In the genomic region with DNA sequence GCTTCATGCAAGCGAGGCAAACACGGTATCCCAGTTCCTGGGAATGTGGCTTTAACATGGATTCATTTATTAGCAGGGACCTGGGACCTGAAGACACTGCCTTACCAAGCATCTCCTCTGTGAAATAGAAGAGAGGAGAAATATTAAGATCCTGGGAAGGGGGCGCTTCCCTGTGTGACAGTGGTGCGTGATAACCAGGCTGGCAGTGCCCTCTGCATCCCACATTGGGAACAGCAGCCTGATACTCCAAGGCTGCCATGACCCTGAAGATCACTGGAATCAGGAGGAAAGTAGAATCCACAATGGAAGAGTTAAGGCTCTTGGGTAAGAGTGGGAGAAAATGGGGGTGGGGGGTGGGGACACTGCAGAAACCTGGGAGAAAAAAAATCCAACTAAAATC, we compare ENCODE assay signal across 14 mouse cellular contexts. TPM values are rescaled to one million over a fixed set of nuclear protein-coding genes. Genes with fewer than 3 reads are reported as not detected.
DNase-seq lines count a peak whose midpoint lies in the region; ATAC-seq and TF ChIP-seq lines count a peak whose summit lies in the region.
"Had no signal": no experiment of that assay in that cellular context is flagged by ENCODE, and none has a peak within 500 bp of the region (broad histone marks: within the 10 kb centered on the region; RNA-seq: fewer than 3 reads in every experiment).

No protein-coding gene starts in this region.

- H3K9ac ChIP-seq in midbrain, postnatal 0 days (replicated peaks; ENCODE audit: low read length, poor library complexity, severe bottlenecking) = no peak overlapping the region
- H3K9ac ChIP-seq in midbrain, embryonic 13.5 days (replicated peaks) = no peak overlapping the region
- H3K9ac ChIP-seq: liver, embryonic 13.5 days had no signal

- ATAC-seq in cerebellum, adult (ENCODE audit: insufficient number of reproducible peaks, low FRiP score, low TSS enrichment) = no peak
- 0 out of 2 replicates have a peak, but pooled peaks have one; percentile 31 for ATAC-seq in midbrain, postnatal 0 days (ENCODE audit: low FRiP score)
- no peak for ATAC-seq in midbrain, embryonic 13.5 days

- DNase-seq in cerebellum, postnatal 10 days = peak; percentile 65
- no peak for DNase-seq in kidney, adult 2 months
- DNase-seq in kidney, adult 9 months = no peak
- DNase-seq in midbrain, postnatal 0 days (ENCODE audit: low spot score) = peak; percentile 76
- DNase-seq in retina, postnatal 1 day = peak; percentile 64
- DNase-seq in right cerebral cortex, postnatal 36 days (ENCODE audit: low spot score in 2 of 2) = no peak
- DNase-seq: B cell, adult 2 months; heart, postnatal 10 days; kidney, postnatal 14 days; liver, embryonic 13.5 days had no signal

- H3K4me3 ChIP-seq in kidney, adult 2 months (ENCODE audit: insufficient read depth, low read depth, low read length) = no peak overlapping the region
- no peak overlapping the region for H3K4me3 ChIP-seq in midbrain, postnatal 0 days (ENCODE audit: low read depth, low read length)
- H3K4me3 ChIP-seq in midbrain, embryonic 13.5 days (replicated peaks) = no peak overlapping the region
- H3K4me3 ChIP-seq: liver, embryonic 13.5 days had no signal

- peak; percentile 52; the same call in 1 of the 2 replicates for TF ChIP-seq CTCF in kidney, adult 2 months (conservative IDR thresholded peaks at IDR 0.05; ENCODE audit: insufficient read depth, insufficient read length, low read depth, low read length)
- TF ChIP-seq CTCF in midbrain, postnatal 0 days (IDR thresholded peaks at IDR 0.05) = peak; percentile 87

- H3K9me3 ChIP-seq in midbrain, postnatal 0 days (ENCODE audit: low read length) = no peaks in the 10 kb centered on the region
- H3K9me3 ChIP-seq in midbrain, embryonic 13.5 days = no peaks in the 10 kb centered on the region

- 0 out of 2 replicates have a peak, but pooled peaks cover 3% of the 10 kb centered on the region for H3K4me1 ChIP-seq in kidney, adult 2 months (ENCODE audit: control insufficient read depth, insufficient read depth, low read length)
- H3K4me1 ChIP-seq in midbrain, postnatal 0 days (ENCODE audit: insufficient read depth, low read length) = no peaks in the 10 kb centered on the region; the same call in 1 of the 2 replicates
- H3K4me1 ChIP-seq in midbrain, embryonic 13.5 days (replicated peaks) = peaks cover 30% of the 10 kb centered on the region

- WGBS in kidney, adult 2 months = 34% methylated on average over 4 of the region's 4 CpGs
- WGBS in midbrain, postnatal 0 days = 39% methylated on average over 4 of the region's 4 CpGs
- WGBS in midbrain, embryonic 13.5 days = 43% methylated on average over 4 of the region's 4 CpGs

- H3K4me2 ChIP-seq in midbrain, postnatal 0 days (ENCODE audit: low read depth, low read length, poor library complexity, severe bottlenecking) = no peak overlapping the region
- H3K4me2 ChIP-seq in midbrain, embryonic 13.5 days (replicated peaks) = no peak overlapping the region
- H3K4me2 ChIP-seq: liver, embryonic 13.5 days had no signal

- no peak overlapping the region for H3K27ac ChIP-seq in kidney, adult 2 months (ENCODE audit: insufficient read depth, low read depth, low read length)
- no peak overlapping the region for H3K27ac ChIP-seq in midbrain, postnatal 0 days (ENCODE audit: low read depth, low read length)
- H3K27ac ChIP-seq in midbrain, embryonic 13.5 days = no peak overlapping the region
- H3K27ac ChIP-seq: liver, embryonic 13.5 days had no signal

- no peak for TF ChIP-seq POLR2A in kidney, adult 2 months (IDR thresholded peaks at IDR 0.05; ENCODE audit: low read depth, low read length)

- H3K27me3 ChIP-seq in kidney, adult 2 months (replicated peaks; ENCODE audit: control insufficient read depth, insufficient read depth, low read length) = peaks cover 12% of the 10 kb centered on the region
- peaks cover 49% of the 10 kb centered on the region for H3K27me3 ChIP-seq in midbrain, postnatal 0 days (ENCODE audit: insufficient read depth, low read length)
- peaks cover 95% of the 10 kb centered on the region for H3K27me3 ChIP-seq in midbrain, embryonic 13.5 days

- H3K36me3 ChIP-seq in kidney, adult 2 months (ENCODE audit: control insufficient read depth, insufficient read depth, low read length) = no peaks in the 10 kb centered on the region
- H3K36me3 ChIP-seq in midbrain, postnatal 0 days (ENCODE audit: insufficient read depth, low read length) = no peaks in the 10 kb centered on the region
- no peaks in the 10 kb centered on the region for H3K36me3 ChIP-seq in midbrain, embryonic 13.5 days
- H3K36me3 ChIP-seq: liver, embryonic 13.5 days had no signal

RNA-seq across cellular contexts. Expression of a gene that starts 1.7 kb away (rescaled TPM):
- polyA plus RNA-seq in kidney, adult 2 months (2012; rRNA removed) = 0.04 TPM in 1 of 2 replicates, not detected in the other
- total RNA-seq in midbrain, postnatal 0 days (2014; rRNA removed) = 0.33 TPM in 2 replicates
- 0.81 and 1.1 TPM in 2 replicates for polyA plus RNA-seq in midbrain, postnatal 0 days (2015; fragmentation: Nextera tagmentation; extraction: Ambion mirVana)
- 4.0 and 8.6 TPM in 2 replicates for polyA plus RNA-seq in midbrain, embryonic 13.5 days (2015; fragmentation: Nextera tagmentation; extraction: Ambion mirVana)
- total RNA-seq: gastrocnemius, adult 8-10 months; heart, postnatal 10 days had no signal
- polyA plus RNA-seq: liver, embryonic 13.5 days had no signal

RNA-seq across cellular contexts. Expression of a gene that starts 10.0 kb away (rescaled TPM):
- polyA plus RNA-seq in kidney, adult 2 months (2012; rRNA removed) = 0.22 and 0.25 TPM in 2 replicates
- 0.38 and 1.5 TPM in 2 replicates for total RNA-seq in midbrain, postnatal 0 days (2014; rRNA removed)
- polyA plus RNA-seq in midbrain, postnatal 0 days (2015; fragmentation: Nextera tagmentation; extraction: Ambion mirVana) = not detected in 2 replicates
- 0.24 TPM in 1 of 2 replicates, not detected in the other for polyA plus RNA-seq in midbrain, embryonic 13.5 days (2015; fragmentation: Nextera tagmentation; extraction: Ambion mirVana)
- polyA plus RNA-seq: liver, embryonic 13.5 days had no signal

RNA-seq across cellular contexts. Expression of a gene that starts 21.4 kb away (rescaled TPM):
- polyA plus RNA-seq in kidney, adult 2 months (2012; rRNA removed) = 12.1 and 12.3 TPM in 2 replicates
- 5.5 and 7.3 TPM in 2 replicates for total RNA-seq in midbrain, postnatal 0 days (2014; rRNA removed)
- 0.51 and 0.64 TPM in 2 replicates for polyA plus RNA-seq in midbrain, postnatal 0 days (2015; fragmentation: Nextera tagmentation; extraction: Ambion mirVana)
- polyA plus RNA-seq in midbrain, embryonic 13.5 days (2015; fragmentation: Nextera tagmentation; extraction: Ambion mirVana) = 0.50 and 1.2 TPM in 2 replicates
- polyA plus RNA-seq: embryonic facial prominence, embryonic 14.5 days; liver, embryonic 13.5 days had no signal

RNA-seq across cellular contexts. Expression of a gene that starts 24.9 kb away (rescaled TPM):
- 114 and 143 TPM in 2 replicates for polyA plus RNA-seq in kidney, adult 2 months (2012; rRNA removed)
- total RNA-seq in midbrain, postnatal 0 days (2014; rRNA removed) = 122 and 144 TPM in 2 replicates
- polyA plus RNA-seq in midbrain, postnatal 0 days (2015; fragmentation: Nextera tagmentation; extraction: Ambion mirVana) = 89.2 and 93.8 TPM in 2 replicates
- polyA plus RNA-seq in midbrain, embryonic 13.5 days (2015; fragmentation: Nextera tagmentation; extraction: Ambion mirVana) = 57.5 and 66.0 TPM in 2 replicates

RNA-seq across cellular contexts. Expression of a gene that starts 43.4 kb away (rescaled TPM):
- polyA plus RNA-seq in kidney, adult 2 months (2012; rRNA removed) = 68.9 and 72.7 TPM in 2 replicates
- 45.1 and 50.6 TPM in 2 replicates for total RNA-seq in midbrain, postnatal 0 days (2014; rRNA removed)
- 50.6 and 57.4 TPM in 2 replicates for polyA plus RNA-seq in midbrain, postnatal 0 days (2015; fragmentation: Nextera tagmentation; extraction: Ambion mirVana)
- 83.3 and 89.9 TPM in 2 replicates for polyA plus RNA-seq in midbrain, embryonic 13.5 days (2015; fragmentation: Nextera tagmentation; extraction: Ambion mirVana)

Comparison
In these comparisons a context has a peak if more than half of its experiments do, and no peak if none do; other contexts are left out.
1. DNase-seq: peak in cerebellum, postnatal 10 days (2 of 2), midbrain, postnatal 0 days (single experiment) and retina, postnatal 1 day (single experiment); none in kidney, adult 2 months (single experiment), kidney, adult 9 months (single experiment) and right cerebral cortex, postnatal 36 days (0 of 2).